Mouse (Mus musculus) liver, embryonic 14.5 days (tissue): ENCODE data around the gene Arhgap24. TPM values are rescaled to one million over a fixed set of nuclear protein-coding genes. Genes with fewer than 3 reads are reported as not detected.
"Not testable (repeated sequence)": the region's sequence is repeated elsewhere in the genome, so short reads cannot be mapped to it uniquely, and the experiment has no call there.

Experiments
- ATAC-seq: fragments of 200-750 bp; cut with Nextera tagmentation; 2 replicates; pipeline ENCODE4 v1.8.0; 2017; ENCODE audit warnings: moderate number of reproducible peaks, mild to moderate bottlenecking, moderate library complexity; ENCODE audit not compliant: insufficient read depth
- DNase-seq, 3 experiments: peaks; one replicate each; pipeline ENCODE4 v3.0.0-alpha.2; 2012 to 2013; ENCODE audit warnings: low read depth in 3 of 3, low spot score in 3 of 3
- H3K27ac ChIP-seq: fragments of 300-500 bp; sonication (generic); 2 replicates; pipeline ENCODE4 v1.5.1; 2014; ENCODE audit warnings: moderate library complexity, mild to moderate bottlenecking, control low read depth, inconsistent platforms
- H3K27me3 ChIP-seq: fragments of 300-500 bp; sonication (generic); 2 replicates; pipeline ENCODE4 v1.6.1; 2014; ENCODE audit warnings: mild to moderate bottlenecking, low read length, moderate library complexity; ENCODE audit not compliant: control insufficient read depth, insufficient read depth
- H3K36me3 ChIP-seq: fragments of 300-500 bp; sonication (generic); replicated peaks from 2 replicates; pipeline ENCODE4 v1.6.1; 2014; ENCODE audit warnings: low read depth; ENCODE audit not compliant: control insufficient read depth, insufficient read depth
- H3K4me1 ChIP-seq, 2 experiments: fragments of 200-500 bp in 1 of 2; fragments of 300-500 bp in 1 of 2; sonication (generic) in 1 of 2; replicated peaks; 2 replicates each; pipeline ENCODE4 v1.6.1; 2012 to 2014; ENCODE audit warnings: antibody characterized with exemption in 1 of 2, inconsistent platforms in 1 of 2, low read length in 1 of 2; ENCODE audit not compliant: control insufficient read depth in 2 of 2, insufficient read depth in 2 of 2
- H3K4me2 ChIP-seq: fragments of 300-500 bp; sonication (generic); 2 replicates; pipeline ENCODE4 v1.6.1; 2014; ENCODE audit warnings: low read depth, mild to moderate bottlenecking, control low read depth, moderate library complexity
- H3K4me3 ChIP-seq, 2 experiments: fragments of 200-500 bp in 1 of 2; fragments of 300-500 bp in 1 of 2; sonication (generic) in 1 of 2; 2 replicates each; pipeline ENCODE4 v1.5.1; 2012 to 2014; ENCODE audit warnings: low read depth in 2 of 2, low read length in 2 of 2, mild to moderate bottlenecking in 2 of 2, control low read depth in 1 of 2, inconsistent platforms in 1 of 2, moderate library complexity in 1 of 2; ENCODE audit not compliant: insufficient read depth in 1 of 2
- H3K9ac ChIP-seq: fragments of 300-500 bp; sonication (generic); replicated peaks from 2 replicates; pipeline ENCODE4 v1.6.1; 2014; ENCODE audit warnings: mild to moderate bottlenecking, control low read depth, moderate library complexity
- H3K9me3 ChIP-seq: fragments of 300-500 bp; sonication (generic); 2 replicates; pipeline ENCODE4 v1.6.1; 2016; ENCODE audit warnings: low read length, mixed read lengths; ENCODE audit not compliant: control insufficient read depth
- CTCF ChIP-seq: IDR thresholded peaks from 2 replicates; pipeline ENCODE4 v1.5.1; 2016; ENCODE audit warnings: antibody characterized with exemption, low read depth, control low read depth
- EP300 ChIP-seq: IDR thresholded peaks from 2 replicates; pipeline ENCODE4 v1.6.1; 2016; ENCODE audit warnings: antibody characterized with exemption, low read depth
- WGBS: fragments of 180-500 bp; shearing (Covaris S2); extraction: QIAGEN DNeasy Blood & Tissue Kit; methylation state at CpG from one replicate; pipeline ENCODE4 v1.1.7; 2014; ENCODE audit not compliant: insufficient replicate concordance; 5-methylcytosine and 5-hydroxymethylcytosine counted together
- polyA plus RNA-seq, 2 experiments: library from polyadenylated mRNA; depleted of rRNA in 1 of 2; stranded (reverse) in 1 of 2; unstranded in 1 of 2; fragments of >200 nt; fragmentation: Nextera tagmentation in 1 of 2; extraction: Ambion mirVana in 1 of 2; gene quantifications; 2 replicates each; pipeline versions ENCODE4 v1.2.1 to v1.2.3; 2012 to 2014

The Arhgap24 gene
- polyA plus RNA-seq, 2 experiments, result 1.8 to 2.1 TPM

- no peaks in the 10 kb centered on the region for H3K36me3 ChIP-seq
- no peaks in the 10 kb centered on the region for H3K4me1 ChIP-seq
- H3K27ac ChIP-seq, result no peak overlapping the region
- H3K9me3 ChIP-seq, result no peaks in the 10 kb centered on the region
- H3K9ac ChIP-seq, result no peak overlapping the region
- WGBS, result 59% methylated on average over 1 of the region's 1 CpGs
- no peak overlapping the region for H3K4me2 ChIP-seq
- no peak for DNase-seq
- H3K27me3 ChIP-seq, result no peaks in the 10 kb centered on the region
- TF ChIP-seq EP300 (no peak), CTCF (no peak)
- ATAC-seq, result no peak
- no peak overlapping the region for H3K4me3 ChIP-seq
Observed at GRCm38 (mm10) chr5:102853750-102854149, 372.6 kb downstream of the Arhgap24 start.

GRCm38 (mm10) chr5:102855805-102856204 is 374.6 kb downstream of the Arhgap24 start:
- Histone ChIP-seq H3K9me3 (no peaks in the 10 kb centered on the region), H3K27me3 (no peaks in the 10 kb centered on the region), H3K4me1 (no peaks in the 10 kb centered on the region), H3K9ac (no peak overlapping the region), H3K4me3 (no peak overlapping the region), H3K4me2 (no peak overlapping the region), H3K36me3 (no peaks in the 10 kb centered on the region), H3K27ac (no peak overlapping the region)
- ATAC-seq (no peak), DNase-seq (no peak)
- TF ChIP-seq EP300 (no peak), CTCF (no peak)
- WGBS, result 64% methylated on average over 10 of the region's 10 CpGs

DNA sequence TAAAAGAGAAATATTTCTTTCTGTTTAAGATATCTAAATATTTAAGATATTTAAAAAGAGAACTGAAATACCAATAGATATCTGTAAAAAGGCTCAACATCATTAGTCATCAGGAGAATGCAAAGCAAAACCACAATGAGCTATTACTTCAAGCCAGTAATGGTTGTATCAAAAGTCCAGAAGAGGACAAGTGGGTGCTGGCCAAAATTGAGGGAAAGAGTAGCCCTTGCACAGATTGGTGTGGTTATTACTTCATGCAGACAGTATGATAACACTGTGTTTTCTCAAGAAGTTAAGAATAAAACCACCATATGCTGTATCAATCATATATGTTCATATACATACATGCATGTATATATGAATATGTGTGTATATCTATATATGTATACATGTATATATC is 376.9 kb downstream of the Arhgap24 start:
- Histone ChIP-seq H3K4me2 (no peak overlapping the region), H3K9ac (no peak overlapping the region), H3K27me3 (no peaks in the 10 kb centered on the region), H3K9me3 (no peaks in the 10 kb centered on the region), H3K36me3 (no peaks in the 10 kb centered on the region), H3K4me1 (no peaks in the 10 kb centered on the region), H3K4me3 (no peak overlapping the region), H3K27ac (no peak overlapping the region)
- ATAC-seq (no peak), DNase-seq (no peak)
- TF ChIP-seq EP300 (no peak), CTCF (no peak)

DNA sequence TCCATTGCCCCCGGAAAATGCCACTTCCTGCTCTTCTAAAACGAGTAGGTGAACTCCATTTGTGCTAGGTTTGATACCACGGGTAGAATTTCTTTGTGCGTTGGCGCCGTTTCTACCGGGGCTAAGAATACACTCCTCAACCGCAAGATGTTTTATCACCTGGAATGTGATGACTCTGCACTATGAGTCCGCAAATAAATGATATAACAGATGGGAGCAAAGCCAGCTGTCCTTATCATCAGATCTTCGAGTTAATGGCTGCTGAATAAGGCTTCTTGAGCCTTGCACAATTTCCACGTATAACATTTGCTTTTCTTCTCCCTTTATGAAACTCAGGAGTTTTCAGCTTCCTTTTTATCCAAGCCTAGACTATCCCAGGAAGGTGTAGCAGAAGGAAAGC is 378.6 kb downstream of the Arhgap24 start:
- WGBS, result 64% methylated on average over 11 of the region's 11 CpGs
- TF ChIP-seq EP300, result no peak
- TF ChIP-seq CTCF, result no peak
- Histone ChIP-seq H3K4me3 (no peak overlapping the region), H3K9me3 (no peaks in the 10 kb centered on the region), H3K27me3 (no peaks in the 10 kb centered on the region), H3K4me2 (no peak overlapping the region), H3K9ac (no peak overlapping the region), H3K36me3 (no peaks in the 10 kb centered on the region), H3K4me1 (no peaks in the 10 kb centered on the region), H3K27ac (no peak overlapping the region)
- no peak for DNase-seq
- no peak for ATAC-seq

DNA sequence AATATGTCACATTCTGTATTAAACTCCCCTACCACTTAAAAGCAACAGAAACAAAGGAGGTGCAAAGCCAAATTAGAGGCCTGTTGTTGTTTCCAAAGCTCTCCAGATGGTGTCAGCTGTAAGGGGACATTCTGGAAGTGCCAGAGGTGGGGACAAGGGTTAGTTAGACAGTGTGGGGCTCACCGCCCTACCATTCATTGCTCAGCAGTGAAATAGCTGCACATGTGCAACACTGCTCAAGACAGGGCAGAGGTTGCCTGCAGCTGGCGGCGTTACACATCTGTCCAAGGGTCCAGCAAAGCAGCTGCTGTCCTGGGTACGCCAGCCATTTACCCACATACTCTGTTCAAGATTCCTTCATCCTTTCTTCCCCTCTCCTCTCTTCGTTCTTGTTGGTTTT is 387.0 kb downstream of the Arhgap24 start:
- Histone ChIP-seq H3K4me2 (no peak overlapping the region), H3K4me3 (no peak overlapping the region), H3K27me3 (no peaks in the 10 kb centered on the region), H3K36me3 (no peaks in the 10 kb centered on the region), H3K9ac (no peak overlapping the region), H3K9me3 (no peaks in the 10 kb centered on the region), H3K27ac (no peak overlapping the region), H3K4me1 (no peaks in the 10 kb centered on the region; a peak in 1 of 4 replicates)
- 59% methylated on average over 5 of the region's 5 CpGs for WGBS
- TF ChIP-seq EP300, result no peak
- no peak for TF ChIP-seq CTCF
- no peak for ATAC-seq
- DNase-seq, result no peak

DNA sequence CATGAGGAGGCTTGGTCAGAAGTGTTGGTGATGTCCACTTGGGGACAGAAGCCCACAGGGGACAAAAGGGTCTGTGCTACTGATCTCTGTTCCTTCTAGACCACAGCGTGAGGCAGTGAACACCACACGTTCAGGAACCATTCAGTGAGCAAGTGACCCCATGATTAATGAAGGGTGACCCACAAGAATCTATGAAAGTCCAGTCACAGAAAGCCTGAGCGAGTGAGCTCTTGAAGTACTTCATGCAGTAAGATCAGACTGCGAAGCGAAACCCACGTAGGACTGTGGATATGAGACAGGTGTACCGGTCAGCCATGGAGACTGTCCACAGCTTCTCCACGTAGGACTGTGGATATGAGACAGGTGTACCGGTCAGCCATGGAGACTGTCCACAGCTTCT is 391.8 kb downstream of the Arhgap24 start:
- H3K27me3 ChIP-seq, result not testable (repeated sequence)

More for the DNA sequence above, 391.8 kb downstream of the Arhgap24 start:
- H3K9me3 ChIP-seq, H3K27ac ChIP-seq, ATAC-seq, H3K9ac ChIP-seq, H3K36me3 ChIP-seq, H3K4me1 ChIP-seq, H3K4me2 ChIP-seq, H3K4me3 ChIP-seq, DNase-seq: not testable (repeated sequence)
- 72% methylated on average over 8 of the region's 9 CpGs for WGBS
